Mouse (Mus musculus) retina, embryonic 14.5 days (tissue): Measurements from ENCODE around the gene Apof.
"Not testable (repeated sequence)": the region's sequence is repeated elsewhere in the genome, so short reads cannot be mapped to it uniquely, and the experiment has no call there.

ENCODE experiments used
- DNase-seq: peaks from one replicate; pipeline ENCODE4 v3.0.0-alpha.2; 2015; ENCODE audit warnings: low spot score

Gene Apof

GRCm38 (mm10) chr10:128258953-128259352 is 9.5 kb upstream of the Apof start:
- DNase-seq, result no peak

GRCm38 (mm10) chr10:128259946-128260345 is 8.5 kb upstream of the Apof start:
- no peak for DNase-seq

GRCm38 (mm10) chr10:128260376-128260775 is 8.1 kb upstream of the Apof start:
- DNase-seq, result not testable (repeated sequence)

- DNase-seq, result no peak
Measured at GRCm38 (mm10) chr10:128262300-128262699, 6.2 kb upstream of the Apof start.

GRCm38 (mm10) chr10:128263393-128264310 is 4.8 kb upstream of the Apof start:
- no peak for DNase-seq

- no peak for DNase-seq
Measured at GRCm38 (mm10) chr10:128269206-128269910, 887 bp downstream of the Apof start.

- peak; percentile 97 for DNase-seq
Measured at GRCm38 (mm10) chr10:128270287-128270841, 1.9 kb downstream of the Apof start, which contains the start of gene Stat2. Stat2 (plus strand) TSS chr10:128270559.

- DNase-seq, result no peak
Measured at GRCm38 (mm10) chr10:128270866-128271265, 2.4 kb downstream of the Apof start.

GRCm38 (mm10) chr10:128271883-128272282 is 3.4 kb downstream of the Apof start:
- DNase-seq, result no peak

GRCm38 (mm10) chr10:128272819-128273439 is 4.5 kb downstream of the Apof start:
- DNase-seq, result not testable (repeated sequence)

GRCm38 (mm10) chr10:128275374-128275773 is 6.9 kb downstream of the Apof start:
- not testable (repeated sequence) for DNase-seq

- no peak for DNase-seq
Measured at GRCm38 (mm10) chr10:128278158-128278557, 9.7 kb downstream of the Apof start.

- no peak for DNase-seq
Measured at GRCm38 (mm10) chr10:128280943-128281342, 12.5 kb downstream of the Apof start.

GRCm38 (mm10) chr10:128281682-128282081 is 13.2 kb downstream of the Apof start:
- DNase-seq, result no peak

- DNase-seq, result no peak
Measured at GRCm38 (mm10) chr10:128282886-128283450, 14.5 kb downstream of the Apof start.

GRCm38 (mm10) chr10:128283604-128284579 is 15.4 kb downstream of the Apof start:
- DNase-seq, result peak; percentile 84

- not testable (repeated sequence) for DNase-seq
Measured at GRCm38 (mm10) chr10:128290594-128290993, 22.1 kb downstream of the Apof start.

GRCm38 (mm10) chr10:128296370-128297090 is 28.1 kb downstream of the Apof start:
- DNase-seq, result no peak

GRCm38 (mm10) chr10:128297221-128297620 is 28.8 kb downstream of the Apof start:
- DNase-seq, result no peak

- DNase-seq, result no peak
Measured at GRCm38 (mm10) chr10:128297622-128298021, 29.2 kb downstream of the Apof start.
